Mouse (Mus musculus): ENCODE measurements around the gene Ptgds.

DNA sequence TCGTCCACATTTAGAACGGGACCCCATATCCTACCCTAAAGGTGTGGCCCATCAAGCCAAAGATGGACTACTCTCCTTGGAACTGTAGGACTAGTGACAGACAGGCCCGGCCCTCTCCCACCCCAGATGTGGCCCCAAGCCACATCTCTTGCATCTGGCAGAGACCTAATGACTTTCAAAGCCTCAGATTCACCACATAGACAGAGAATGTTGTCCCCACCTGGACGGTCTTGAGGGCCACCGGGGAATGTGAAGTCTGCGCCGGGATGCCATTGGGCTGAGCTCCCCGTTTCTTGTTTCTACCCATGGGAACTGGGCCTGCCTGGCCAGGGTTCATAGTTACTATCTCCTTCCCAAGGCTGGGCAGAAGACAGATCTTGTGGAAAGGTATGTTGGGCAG, 7.7 kb upstream of the Ptgds start:
- no peak for TF ChIP-seq POLR2A (IDR thresholded peaks at IDR 0.05; ENCODE audit: low read depth, low read length)
- no peak for TF ChIP-seq CTCF (conservative IDR thresholded peaks at IDR 0.05 in 1 of 2, IDR thresholded peaks at IDR 0.05 in 1 of 2; ENCODE audit: low read depth in 2 of 2, low read length in 2 of 2)
- no peak for TF ChIP-seq EP300 (IDR thresholded peaks at IDR 0.05; ENCODE audit: low read length)
- no peak for TF ChIP-seq PAX5 (IDR thresholded peaks at IDR 0.05; ENCODE audit: low read length)
- no peak for TF ChIP-seq ZKSCAN1 (IDR thresholded peaks at IDR 0.05; ENCODE audit: borderline replicate concordance, low read depth, low read length)
- TF ChIP-seq SIN3A (IDR thresholded peaks at IDR 0.05; ENCODE audit: low read length) = no peak
- TF ChIP-seq USF1 (IDR thresholded peaks at IDR 0.05; ENCODE audit: low read depth, low read length) = no peak
- TF ChIP-seq CHD2 (IDR thresholded peaks at IDR 0.05; ENCODE audit: low read length) = no peak

Data from CH12.LX (cell line).